Mouse (Mus musculus): ENCODE results near the gene Cxcr2. TPM values are rescaled to one million over a fixed set of nuclear protein-coding genes. Genes with fewer than 3 reads are reported as not detected.

Cxcr2 gene
- polyA plus RNA-seq, 1 experiment from 2014 or later = 0.14 TPM

DNA sequence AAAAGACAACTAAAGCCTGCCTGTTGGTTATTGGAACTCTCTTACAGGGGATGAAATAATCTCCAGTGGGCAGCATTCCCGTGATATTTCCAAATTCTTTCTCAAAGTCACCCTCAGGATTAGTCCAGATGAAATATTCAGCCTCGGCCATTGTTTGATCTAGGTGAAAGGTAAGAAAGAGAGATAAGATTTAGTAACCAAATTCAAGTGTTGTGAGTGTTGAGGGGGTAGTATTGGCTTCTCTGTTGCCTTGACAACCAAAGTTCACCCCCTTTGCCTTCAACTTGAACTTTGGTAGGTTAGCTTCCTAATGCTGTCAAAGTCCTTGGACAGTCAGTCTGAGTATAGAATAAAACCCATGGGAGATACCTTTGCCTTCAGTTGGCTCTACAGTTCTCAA lies 38.9 kb downstream of the Cxcr2 start:
- no peaks in the 10 kb centered on the region for H3K36me3 ChIP-seq (replicated peaks)
- H3K4me3 ChIP-seq = no peak overlapping the region
- no peaks in the 10 kb centered on the region for H3K9me3 ChIP-seq
- no peaks in the 10 kb centered on the region; the same call in 1 of the 2 replicates for H3K27me3 ChIP-seq (ENCODE audit: poor library complexity, severe bottlenecking)
- 79% methylated on average over 2 of the region's 2 CpGs for WGBS
- no peak for DNase-seq (ENCODE audit: extremely low spot score, low spot score)
- H3K4me1 ChIP-seq = no peaks in the 10 kb centered on the region
- no peak overlapping the region for H3K27ac ChIP-seq

DNA sequence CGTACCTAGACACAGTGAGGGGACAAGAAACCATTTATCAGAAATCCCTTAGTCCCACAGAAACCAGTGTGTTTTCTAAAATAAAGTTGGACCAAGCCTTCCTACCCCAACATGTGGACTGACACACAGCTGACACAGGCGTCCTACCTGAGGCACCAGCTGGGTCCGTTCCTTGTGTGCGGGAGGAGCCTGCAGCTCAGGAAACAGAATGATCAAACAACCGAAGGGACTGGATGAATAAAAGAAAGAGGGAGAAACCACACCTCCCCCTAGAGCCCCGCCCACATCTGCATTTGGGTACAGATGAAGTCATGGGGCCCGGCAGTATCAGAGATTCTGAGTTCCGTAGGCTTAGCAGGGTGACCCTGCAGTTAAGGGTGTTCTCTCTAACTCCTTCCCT lies 40.7 kb downstream of the Cxcr2 start, which contains the start of gene Cxcr1:
Cxcr1 (minus strand) TSS at position 187 of the 400 bp plus-strand sequence.
- no peaks in the 10 kb centered on the region; the same call in 1 of the 2 replicates for H3K27me3 ChIP-seq (ENCODE audit: poor library complexity, severe bottlenecking)
- H3K9me3 ChIP-seq = no peaks in the 10 kb centered on the region
- H3K36me3 ChIP-seq (replicated peaks) = no peaks in the 10 kb centered on the region
- H3K4me3 ChIP-seq = no peak within 1 kb of the TSS
- WGBS = 73% methylated on average over 8 of the region's 8 CpGs
- H3K4me1 ChIP-seq = no peaks in the 10 kb centered on the region
- no peak within 1 kb of the TSS for H3K27ac ChIP-seq
- no peak for DNase-seq (ENCODE audit: extremely low spot score, low spot score)

GRCm38 (mm10) chr1:74195961-74196360 lies 42.2 kb downstream of the Cxcr2 start:
- no peak overlapping the region for H3K27ac ChIP-seq
- no peak overlapping the region for H3K4me3 ChIP-seq
- peak; percentile 23 for DNase-seq (ENCODE audit: extremely low spot score, low spot score)
- WGBS = 49% methylated on average over 7 of the region's 7 CpGs
- H3K4me1 ChIP-seq = no peaks in the 10 kb centered on the region
- no peaks in the 10 kb centered on the region for H3K9me3 ChIP-seq
- H3K36me3 ChIP-seq (replicated peaks) = no peaks in the 10 kb centered on the region
- no peaks in the 10 kb centered on the region; the same call in 1 of the 2 replicates for H3K27me3 ChIP-seq (ENCODE audit: poor library complexity, severe bottlenecking)

- no peaks in the 10 kb centered on the region for H3K36me3 ChIP-seq (replicated peaks)
- H3K4me1 ChIP-seq = no peaks in the 10 kb centered on the region
- H3K4me3 ChIP-seq = no peak overlapping the region
- no peaks in the 10 kb centered on the region; the same call in 1 of the 2 replicates for H3K27me3 ChIP-seq (ENCODE audit: poor library complexity, severe bottlenecking)
- DNase-seq (ENCODE audit: extremely low spot score, low spot score) = no peak
- H3K27ac ChIP-seq = no peak overlapping the region
- 84% methylated on average over 17 of the region's 17 CpGs for WGBS
- no peaks in the 10 kb centered on the region for H3K9me3 ChIP-seq
Observed at GRCm38 (mm10) chr1:74196621-74197419, 43.0 kb downstream of the Cxcr2 start.

- Histone ChIP-seq H3K27me3 (ENCODE audit: poor library complexity, severe bottlenecking) (no peaks in the 10 kb centered on the region; the same call in 1 of the 2 replicates), H3K4me1 (no peaks in the 10 kb centered on the region), H3K36me3 (replicated peaks) (no peaks in the 10 kb centered on the region), H3K4me3 (no peak overlapping the region), H3K9me3 (no peaks in the 10 kb centered on the region), H3K27ac (no peak overlapping the region)
- DNase-seq (ENCODE audit: extremely low spot score, low spot score) = no peak
- WGBS = 85% methylated on average over 12 of the region's 12 CpGs
Observed at GRCm38 (mm10) chr1:74197726-74198470, 44.1 kb downstream of the Cxcr2 start.

DNA sequence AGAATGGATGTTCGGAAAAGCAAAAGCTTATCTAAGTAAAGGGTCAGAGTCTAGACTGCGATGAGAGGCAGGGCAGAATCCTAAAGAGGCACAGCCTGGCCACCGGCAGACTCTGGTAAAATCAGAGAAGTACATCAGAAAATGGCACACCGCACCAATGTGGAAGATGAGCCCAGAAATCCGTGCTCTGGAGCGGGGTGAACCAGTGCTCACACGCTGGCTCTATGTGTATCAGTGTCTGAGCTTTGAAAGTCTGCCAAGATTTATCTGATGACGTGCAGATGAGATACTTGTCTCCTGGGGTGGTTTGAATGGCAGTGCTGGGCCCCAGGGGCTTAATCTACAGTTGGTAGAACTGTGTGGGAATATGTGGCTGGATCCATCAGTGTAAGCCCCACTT lies 45.3 kb downstream of the Cxcr2 start:
- no peak for DNase-seq (ENCODE audit: extremely low spot score, low spot score)
- Histone ChIP-seq H3K4me3 (no peak overlapping the region), H3K27me3 (ENCODE audit: poor library complexity, severe bottlenecking) (no peaks in the 10 kb centered on the region; the same call in 1 of the 2 replicates), H3K4me1 (no peaks in the 10 kb centered on the region), H3K9me3 (no peaks in the 10 kb centered on the region), H3K36me3 (replicated peaks) (no peaks in the 10 kb centered on the region), H3K27ac (no peak overlapping the region)
- WGBS = 91% methylated on average over 8 of the region's 8 CpGs

DNA sequence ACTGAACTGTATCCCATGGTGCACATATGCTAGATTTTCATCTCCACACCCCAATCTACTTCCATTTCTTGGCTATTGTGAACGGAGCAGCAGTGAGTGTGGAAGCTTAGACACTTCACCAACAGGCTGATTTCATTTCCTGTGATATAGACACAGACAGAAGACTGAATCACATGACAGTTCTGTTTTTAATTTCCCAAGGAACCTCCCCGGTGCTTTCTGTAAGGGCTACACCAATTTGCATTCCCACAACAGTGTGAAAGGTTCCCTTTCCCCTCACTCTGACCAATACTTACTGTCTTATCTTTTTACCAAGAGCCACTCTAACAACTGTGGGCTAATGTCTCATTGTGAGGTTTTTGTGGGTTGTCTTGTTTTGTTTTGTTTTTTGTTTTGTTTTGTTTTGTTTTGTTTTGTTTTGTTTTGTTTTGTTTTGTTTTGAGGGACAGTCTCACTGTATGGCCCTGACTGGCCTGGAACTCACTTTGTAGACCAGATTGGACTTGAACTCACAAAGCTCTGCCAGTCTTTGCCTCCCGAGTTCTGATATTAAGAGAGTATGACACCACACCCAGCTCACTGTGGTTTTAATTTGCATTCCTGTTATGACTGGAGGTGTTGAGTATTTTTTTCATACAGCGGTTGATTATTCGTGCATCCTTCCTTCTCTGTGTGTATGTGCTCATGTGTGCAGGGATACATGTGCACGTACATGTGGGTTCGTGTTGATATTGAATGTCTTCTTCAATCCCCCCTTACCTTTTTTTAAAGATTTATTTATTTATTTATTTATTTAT lies 47.5 kb downstream of the Cxcr2 start:
- Histone ChIP-seq H3K27ac (no peak overlapping the region), H3K4me3 (no peak overlapping the region), H3K36me3 (replicated peaks) (no peaks in the 10 kb centered on the region), H3K27me3 (ENCODE audit: poor library complexity, severe bottlenecking) (no peaks in the 10 kb centered on the region; the same call in 1 of the 2 replicates), H3K4me1 (peaks cover 5% of the 10 kb centered on the region; the same call in 1 of the 2 replicates), H3K9me3 (no peaks in the 10 kb centered on the region)
- WGBS = 82% methylated on average over 7 of the region's 7 CpGs
- DNase-seq (ENCODE audit: extremely low spot score, low spot score) = no peak

GRCm38 (mm10) chr1:74203457-74203856 lies 49.7 kb downstream of the Cxcr2 start:
- no peaks in the 10 kb centered on the region for H3K27me3 ChIP-seq (ENCODE audit: poor library complexity, severe bottlenecking)

DNA sequence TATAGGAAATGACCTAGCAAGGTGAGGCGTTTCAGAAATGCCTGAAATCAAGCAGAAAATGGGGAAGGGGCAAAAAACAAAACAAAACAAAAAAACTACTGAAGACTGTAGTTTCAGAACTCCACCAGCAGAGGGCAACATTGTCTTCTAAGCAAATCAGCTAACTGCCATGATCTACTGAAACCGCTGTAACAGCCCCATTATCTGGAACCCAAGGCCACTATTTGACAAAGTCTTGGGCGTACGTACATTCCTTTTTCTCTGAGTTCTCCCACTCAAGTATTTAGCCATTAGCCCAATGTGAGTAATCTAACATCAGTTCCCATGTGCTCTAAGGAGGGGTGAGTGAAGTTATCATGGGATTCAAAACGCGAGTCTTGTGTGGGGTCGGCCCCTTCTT lies 52.1 kb downstream of the Cxcr2 start:
- H3K27ac ChIP-seq = no peak overlapping the region
- no peaks in the 10 kb centered on the region for H3K9me3 ChIP-seq
- H3K27me3 ChIP-seq (ENCODE audit: poor library complexity, severe bottlenecking) = no peaks in the 10 kb centered on the region
- H3K4me1 ChIP-seq = peaks cover 9% of the 10 kb centered on the region
- no peak overlapping the region for H3K4me3 ChIP-seq
- DNase-seq (ENCODE audit: extremely low spot score, low spot score) = no peak
- no peaks in the 10 kb centered on the region for H3K36me3 ChIP-seq (replicated peaks)
- 68% methylated on average over 7 of the region's 7 CpGs for WGBS

More at GRCm38 (mm10) chr1:74203457-74203856, 49.7 kb downstream of the Cxcr2 start:
- no peak overlapping the region for H3K4me3 ChIP-seq
- H3K36me3 ChIP-seq (replicated peaks) = no peaks in the 10 kb centered on the region
- peaks cover 9% of the 10 kb centered on the region for H3K4me1 ChIP-seq
- no peak overlapping the region for H3K27ac ChIP-seq
- DNase-seq (ENCODE audit: extremely low spot score, low spot score) = no peak
- H3K9me3 ChIP-seq = no peaks in the 10 kb centered on the region
- WGBS = 67% methylated on average over 5 of the region's 5 CpGs

GRCm38 (mm10) chr1:74206642-74207041 lies 52.9 kb downstream of the Cxcr2 start:
- Histone ChIP-seq H3K36me3 (replicated peaks) (no peaks in the 10 kb centered on the region), H3K27me3 (ENCODE audit: poor library complexity, severe bottlenecking) (no peaks in the 10 kb centered on the region), H3K9me3 (no peaks in the 10 kb centered on the region), H3K27ac (no peak overlapping the region), H3K4me1 (peaks cover 9% of the 10 kb centered on the region), H3K4me3 (no peak overlapping the region)
- no peak for DNase-seq (ENCODE audit: extremely low spot score, low spot score)
- 75% methylated on average over 8 of the region's 8 CpGs for whole genome bisulfite sequencing

DNA sequence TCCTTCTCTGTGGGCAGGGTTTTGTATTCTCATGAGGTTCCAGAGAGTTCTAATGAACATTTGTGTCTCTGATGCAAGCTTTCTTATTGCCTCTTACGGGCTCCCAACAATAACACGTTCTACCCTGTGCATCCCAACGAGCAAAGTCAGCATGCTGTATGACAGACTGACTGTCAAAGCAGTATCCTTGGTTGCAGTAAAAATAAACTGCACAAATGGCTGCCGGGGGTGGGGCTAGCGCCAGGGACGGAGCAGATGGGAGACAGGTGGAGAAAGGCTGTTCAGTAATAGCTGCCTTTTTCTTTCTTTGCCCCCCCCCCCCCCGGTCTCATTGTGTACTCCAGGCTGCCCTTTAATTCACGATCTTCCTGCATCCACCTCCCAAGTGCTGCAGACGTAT lies 54.1 kb downstream of the Cxcr2 start:
- no peak for DNase-seq (ENCODE audit: extremely low spot score, low spot score)
- H3K4me3 ChIP-seq = no peak overlapping the region
- WGBS = 81% methylated on average over 9 of the region's 9 CpGs
- no peaks in the 10 kb centered on the region for H3K9me3 ChIP-seq
- no peaks in the 10 kb centered on the region for H3K27me3 ChIP-seq (ENCODE audit: poor library complexity, severe bottlenecking)
- H3K27ac ChIP-seq = no peak overlapping the region
- peaks cover 9% of the 10 kb centered on the region for H3K4me1 ChIP-seq
- H3K36me3 ChIP-seq (replicated peaks) = no peaks in the 10 kb centered on the region

DNA sequence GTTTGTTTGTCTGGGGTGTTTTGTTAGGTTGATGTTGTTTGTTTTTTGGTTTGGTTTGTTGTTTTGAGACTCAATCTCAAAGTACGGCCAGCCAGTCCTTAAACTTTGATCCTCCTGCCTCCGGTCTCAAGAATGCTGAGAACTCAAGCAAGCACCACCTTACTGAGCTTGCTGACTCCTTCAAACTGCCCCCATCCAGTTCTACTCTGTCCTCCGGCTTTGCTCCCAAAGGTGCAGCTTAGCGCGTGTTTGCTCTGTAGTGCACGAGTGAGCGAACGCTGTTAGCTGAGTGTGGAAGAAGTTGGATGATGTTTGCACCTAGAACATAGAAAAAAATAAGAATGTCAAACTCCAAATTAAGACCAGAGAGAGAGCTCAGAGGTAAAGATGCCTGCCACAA lies 55.2 kb downstream of the Cxcr2 start:
- no peaks in the 10 kb centered on the region for H3K36me3 ChIP-seq (replicated peaks)
- H3K27me3 ChIP-seq (ENCODE audit: poor library complexity, severe bottlenecking) = no peaks in the 10 kb centered on the region
- no peak overlapping the region for H3K27ac ChIP-seq
- H3K4me3 ChIP-seq = no peak overlapping the region
- WGBS = 92% methylated on average over 8 of the region's 8 CpGs
- peaks cover 9% of the 10 kb centered on the region for H3K4me1 ChIP-seq
- no peaks in the 10 kb centered on the region for H3K9me3 ChIP-seq
- no peak for DNase-seq (ENCODE audit: extremely low spot score, low spot score)
